Mouse (Mus musculus): ENCODE data around the gene Gm10842.
"Not testable (repeated sequence)": the region's sequence is repeated elsewhere in the genome, so short reads cannot be mapped to it uniquely, and the experiment has no call there.

Gm10842 gene

GRCm38 (mm10) chr11:105146593-105146992 is at the start of gene Gm10842:
Gm10842 (plus strand) TSS chr11:105146893.
- DNase-seq (ENCODE audit: low read depth, low spot score): no peak

- peak; percentile 54 for DNase-seq (ENCODE audit: low read depth, low spot score)
These were observed 34.2 kb upstream of the Gm10842 start for GRCm38 (mm10) chr11:105112448-105112847.

GRCm38 (mm10) chr11:105117814-105118213 is 28.9 kb upstream of the Gm10842 start:
- no peak for DNase-seq (ENCODE audit: low read depth, low spot score)

GRCm38 (mm10) chr11:105120551-105121061 is 26.1 kb upstream of the Gm10842 start:
- DNase-seq (ENCODE audit: low read depth, low spot score): no peak

DNA sequence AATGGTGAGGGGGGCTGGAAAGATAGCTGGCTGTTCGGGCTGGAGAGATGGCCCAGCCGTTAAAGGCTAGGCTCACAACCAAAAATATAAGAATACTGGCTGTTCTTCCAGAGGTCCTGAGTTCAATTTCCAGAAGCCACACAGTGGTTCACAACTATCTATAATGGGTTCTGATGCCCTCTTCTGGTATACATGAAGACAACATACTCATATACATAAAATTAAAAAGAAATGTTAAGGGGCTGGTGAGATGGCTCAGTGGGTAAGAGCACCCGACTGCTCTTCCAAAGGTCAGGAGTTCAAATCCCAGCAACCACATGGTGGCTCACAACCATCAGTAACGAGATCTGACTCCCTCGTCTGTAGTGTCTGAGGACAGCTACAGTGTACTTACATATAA is 24.9 kb upstream of the Gm10842 start:
- DNase-seq (ENCODE audit: low read depth, low spot score): not testable (repeated sequence)

- peak; percentile 90 for DNase-seq (ENCODE audit: low read depth, low spot score)
These were observed 22.7 kb upstream of the Gm10842 start for GRCm38 (mm10) chr11:105123986-105124385.

GRCm38 (mm10) chr11:105125735-105126519 is 20.8 kb upstream of the Gm10842 start, which contains the start of gene Mettl2:
Mettl2 (plus strand) TSS chr11:105126425.
- peak; percentile 93 for DNase-seq (ENCODE audit: low read depth, low spot score)

DNA sequence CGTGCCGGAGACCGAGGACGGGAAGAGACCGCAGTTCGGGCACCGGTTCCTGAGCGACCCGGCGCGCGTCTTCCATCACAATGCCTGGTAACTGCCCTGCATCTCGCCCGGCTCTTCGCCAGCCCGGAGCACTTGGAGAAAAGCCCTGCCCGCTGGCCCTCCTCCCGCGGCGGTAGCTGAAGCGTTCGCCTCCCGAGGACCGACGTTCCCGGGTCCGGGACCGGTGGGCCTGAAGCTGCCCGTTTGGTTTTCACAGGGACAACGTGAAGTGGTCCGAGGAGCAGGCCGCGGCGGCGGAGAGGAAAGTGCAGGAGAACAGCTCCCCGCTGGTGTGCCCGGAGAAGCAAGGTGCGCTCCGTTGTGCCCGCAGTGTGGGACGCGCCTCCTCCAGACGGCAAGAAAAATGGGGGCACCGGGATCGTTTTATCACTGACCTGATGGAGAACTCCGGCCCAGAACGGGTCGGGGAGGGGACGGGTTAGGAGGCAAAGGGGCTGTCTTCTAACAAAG is 20.1 kb upstream of the Gm10842 start:
- peak; percentile 43 for DNase-seq (ENCODE audit: low read depth, low spot score)

- DNase-seq (ENCODE audit: low read depth, low spot score): no peak
These were observed 11.0 kb upstream of the Gm10842 start for GRCm38 (mm10) chr11:105135692-105136091.

DNA sequence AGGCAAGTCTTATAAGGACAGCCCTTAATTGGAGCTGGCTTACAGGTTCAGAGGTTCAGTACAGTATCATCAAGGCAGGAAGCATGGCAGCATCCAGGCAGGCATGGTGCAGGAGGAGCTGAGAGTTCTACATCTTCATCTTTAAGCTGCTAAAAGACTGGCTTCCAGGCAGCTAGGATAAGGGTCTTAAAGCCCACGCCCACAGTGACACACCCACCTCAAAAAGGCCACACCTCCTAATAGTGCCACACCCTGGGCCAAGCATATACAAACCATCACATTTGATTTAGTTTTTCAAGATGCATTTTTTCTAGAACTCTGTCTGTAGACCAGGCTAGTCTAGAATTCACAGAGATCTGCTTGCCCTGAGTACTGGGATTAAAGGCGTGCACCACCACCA is 9.4 kb upstream of the Gm10842 start:
- not testable (repeated sequence) for DNase-seq (ENCODE audit: low read depth, low spot score)

GRCm38 (mm10) chr11:105140512-105140911 is 6.2 kb upstream of the Gm10842 start:
- not testable (repeated sequence) for DNase-seq (ENCODE audit: low read depth, low spot score)

- DNase-seq (ENCODE audit: low read depth, low spot score): peak; percentile 42
These were observed 5.6 kb upstream of the Gm10842 start for GRCm38 (mm10) chr11:105141115-105141514.

DNA sequence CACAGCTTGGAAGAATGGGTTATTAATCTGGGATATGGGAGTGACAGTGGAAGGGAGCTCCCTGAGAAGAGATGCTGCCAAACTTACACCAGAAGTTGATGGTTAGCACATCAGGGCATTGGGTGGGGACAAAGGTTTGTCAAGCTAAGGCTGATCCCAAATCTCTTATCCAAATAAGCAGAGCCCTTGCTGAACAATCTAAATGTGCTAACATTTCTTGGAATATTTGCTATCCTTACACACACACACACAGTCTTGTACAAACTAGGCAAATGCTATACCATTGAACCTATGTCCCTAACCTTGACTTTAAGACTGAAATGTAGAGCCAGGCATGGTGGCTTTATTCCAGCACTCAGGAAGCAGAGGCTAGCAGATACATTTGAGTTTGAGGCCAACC is 3.1 kb upstream of the Gm10842 start:
- no peak for DNase-seq (ENCODE audit: low read depth, low spot score)

DNA sequence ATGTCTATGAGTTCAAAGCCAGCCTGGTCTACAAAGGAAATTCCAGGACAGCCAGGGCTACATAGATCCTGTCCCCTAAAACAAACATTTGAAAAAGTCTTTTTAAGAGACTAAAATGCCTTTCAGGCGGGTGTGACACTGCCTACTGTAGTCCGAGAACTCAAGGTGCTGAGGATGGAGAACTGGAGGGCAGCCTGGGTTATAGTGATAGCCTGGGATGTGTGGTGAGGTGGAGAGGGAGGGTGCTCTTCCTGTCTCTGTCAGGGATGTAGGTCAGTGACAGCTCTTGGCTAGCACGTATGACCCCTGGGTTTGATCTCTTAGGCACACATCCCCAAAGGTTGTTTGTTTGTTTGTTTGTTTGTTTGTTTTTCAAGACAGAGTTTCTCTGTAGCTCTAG is 2.6 kb upstream of the Gm10842 start:
- no peak for DNase-seq (ENCODE audit: low read depth, low spot score)

- no peak for DNase-seq (ENCODE audit: low read depth, low spot score)
These were observed 2.0 kb upstream of the Gm10842 start for GRCm38 (mm10) chr11:105144508-105145210.

- no peak for DNase-seq (ENCODE audit: low read depth, low spot score)
These were observed 1.5 kb upstream of the Gm10842 start for GRCm38 (mm10) chr11:105145211-105145610.

DNA sequence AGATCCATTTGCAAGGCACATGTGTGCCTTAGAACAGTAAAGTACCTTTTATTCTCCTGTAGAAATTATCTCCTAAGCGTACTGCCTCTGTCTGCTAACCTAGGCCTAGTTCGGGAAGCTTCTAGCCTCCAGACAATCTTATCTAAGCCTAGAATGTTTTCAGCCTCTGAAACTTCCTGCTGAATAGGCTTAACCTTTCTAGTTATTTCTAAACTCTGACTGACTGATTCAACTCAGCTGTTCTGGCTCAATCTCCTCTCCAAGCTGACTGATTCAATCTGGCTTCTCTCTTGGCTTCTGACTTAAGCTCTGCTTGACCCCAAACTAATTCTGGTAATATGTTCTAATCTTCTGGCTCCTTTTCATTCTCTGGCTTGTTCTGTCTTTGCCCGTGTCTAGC is 2.7 kb downstream of the Gm10842 start:
- no peak for DNase-seq (ENCODE audit: low read depth, low spot score)

GRCm38 (mm10) chr11:105149766-105150165 is 3.1 kb downstream of the Gm10842 start:
- DNase-seq (ENCODE audit: low read depth, low spot score): peak; percentile 70

DNA sequence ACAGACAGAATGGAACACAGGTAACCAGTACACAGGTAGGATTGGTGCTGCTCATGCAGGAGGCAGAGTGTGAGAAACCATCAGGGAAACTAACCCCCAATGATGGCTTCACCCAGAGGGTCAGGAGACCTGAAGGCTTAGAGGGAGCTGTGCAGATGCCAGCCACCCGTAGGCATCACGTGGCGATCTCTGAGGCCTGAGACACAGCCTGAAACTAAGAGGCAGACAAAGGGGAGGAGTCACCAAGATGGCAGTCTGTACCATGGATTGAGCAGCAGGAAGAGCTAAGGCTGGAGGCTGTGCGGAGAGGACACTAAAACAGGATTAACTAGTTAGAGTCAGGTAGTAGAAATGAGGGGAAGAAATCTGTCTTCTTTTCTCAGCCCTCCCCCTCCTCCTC is 4.0 kb downstream of the Gm10842 start:
- peak; percentile 79 for DNase-seq (ENCODE audit: low read depth, low spot score)

DNA sequence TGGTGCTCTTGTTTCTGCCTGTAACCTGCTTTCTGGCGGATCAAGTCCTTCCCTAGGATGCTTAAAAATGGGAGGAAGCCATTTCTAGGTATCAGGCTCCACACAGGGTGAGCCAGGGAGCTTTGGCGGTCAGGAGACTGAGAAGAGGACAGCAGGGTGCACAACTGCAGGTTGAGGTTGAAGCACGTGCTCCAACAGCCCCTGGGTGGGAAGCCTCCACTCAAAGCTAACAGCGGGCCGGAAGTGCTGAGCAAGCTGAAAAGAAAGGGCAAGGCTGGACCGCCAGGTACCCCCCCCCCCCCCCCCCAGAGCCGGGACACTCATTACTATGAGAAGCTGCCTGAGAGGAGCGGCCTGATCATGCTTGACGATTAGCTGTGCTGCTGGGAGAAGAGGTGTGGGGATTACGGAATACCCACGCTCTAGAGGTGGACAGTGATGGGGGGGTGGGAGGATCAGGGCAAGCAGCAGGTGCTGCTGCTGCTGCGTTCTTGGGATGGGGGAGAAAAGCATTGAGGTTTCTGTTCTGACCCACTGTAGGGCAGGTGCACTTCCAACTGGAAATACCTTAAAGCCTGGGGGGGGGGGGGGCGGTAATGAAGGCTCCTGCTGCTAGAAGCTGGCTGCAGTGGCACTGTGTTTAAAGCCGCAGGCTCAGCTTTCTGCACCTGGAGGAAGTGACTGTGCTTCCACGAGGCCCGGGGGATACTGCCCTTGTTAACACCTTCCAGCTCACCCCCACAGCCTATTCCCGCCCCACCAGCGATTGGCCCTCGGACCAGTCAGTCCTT is 4.7 kb downstream of the Gm10842 start:
- peak; percentile 78 for DNase-seq (ENCODE audit: low read depth, low spot score)

- DNase-seq (ENCODE audit: low read depth, low spot score): no peak
These were observed 5.3 kb downstream of the Gm10842 start for GRCm38 (mm10) chr11:105152017-105152300.

- no peak for DNase-seq (ENCODE audit: low read depth, low spot score)
These were observed 5.7 kb downstream of the Gm10842 start for GRCm38 (mm10) chr11:105152357-105152899.
